Mouse (Mus musculus): ENCODE data around the gene Obp2a.

DNA sequence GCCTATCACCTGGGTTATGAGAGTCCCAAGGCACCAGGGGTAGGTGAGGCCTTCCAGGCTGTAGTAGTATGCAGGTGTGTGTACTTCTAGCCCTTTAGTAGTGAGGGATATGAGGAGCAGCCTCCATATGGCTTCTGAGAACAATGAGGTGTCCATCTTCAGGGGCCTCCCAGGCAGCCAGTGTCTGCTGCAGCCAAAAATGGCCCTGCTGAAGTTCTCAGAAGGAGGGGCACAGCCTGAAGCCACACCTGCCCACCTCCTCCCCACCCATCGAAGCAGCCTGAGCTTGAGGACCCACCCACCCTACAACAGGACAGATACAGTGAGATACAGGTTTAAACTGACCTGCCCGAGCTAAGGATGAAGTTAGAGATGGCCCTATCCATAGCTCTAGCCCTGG, 17.4 kb upstream of the Obp2a start, which contains the start of gene Lcn10:
- TF ChIP-seq CTCF (IDR thresholded peaks at IDR 0.05; ENCODE audit: extremely low read depth, insufficient read length, insufficient replicate concordance, low read depth, low read length), result no peak
- TF ChIP-seq POLR2A (IDR thresholded peaks at IDR 0.05; ENCODE audit: low read depth, low read length), result no peak

All from small intestine, adult 2 months (tissue).